Mouse (Mus musculus) bone marrow, adult 2 months (tissue): ENCODE data around the gene Miga1.

Experiments
- CTCF ChIP-seq: fragments of 200-500 bp; IDR thresholded peaks from 2 replicates; pipeline ENCODE4 v1.5.1; 2011; ENCODE audit warnings: low read length, control low read depth; ENCODE audit not compliant: control insufficient read depth, insufficient read depth
- POLR2A ChIP-seq: fragments of 200-500 bp; IDR thresholded peaks from 2 replicates; pipeline ENCODE4 v1.6.1; 2011; ENCODE audit warnings: low read depth, mild to moderate bottlenecking, control low read depth, low read length, borderline replicate concordance; ENCODE audit not compliant: control insufficient read depth

- no peak for TF ChIP-seq CTCF
- TF ChIP-seq POLR2A = no peak
Measured at GRCm38 (mm10) chr3:152271071-152271710, 69.0 kb downstream of the Miga1 start.
